Mouse (Mus musculus) stomach, postnatal 0 days (tissue): ENCODE data around the gene Mansc1.

ENCODE experiments used
- CTCF ChIP-seq: IDR thresholded peaks from 2 replicates; pipeline ENCODE4 v1.5.1; 2016; ENCODE audit warnings: antibody characterized with exemption, low read depth, mild to moderate bottlenecking, moderate library complexity
- EP300 ChIP-seq: optimal IDR thresholded peaks from 2 replicates; pipeline ENCODE3; 2016; ENCODE audit warnings: antibody characterized with exemption

- no peak for TF ChIP-seq CTCF
- no peak for TF ChIP-seq EP300
Measured at GRCm38 (mm10) chr6:134626564-134626963, 5.7 kb downstream of the Mansc1 start.
